Mouse (Mus musculus): Measurements from ENCODE around the gene Fam129b.

Gene Fam129b

DNA sequence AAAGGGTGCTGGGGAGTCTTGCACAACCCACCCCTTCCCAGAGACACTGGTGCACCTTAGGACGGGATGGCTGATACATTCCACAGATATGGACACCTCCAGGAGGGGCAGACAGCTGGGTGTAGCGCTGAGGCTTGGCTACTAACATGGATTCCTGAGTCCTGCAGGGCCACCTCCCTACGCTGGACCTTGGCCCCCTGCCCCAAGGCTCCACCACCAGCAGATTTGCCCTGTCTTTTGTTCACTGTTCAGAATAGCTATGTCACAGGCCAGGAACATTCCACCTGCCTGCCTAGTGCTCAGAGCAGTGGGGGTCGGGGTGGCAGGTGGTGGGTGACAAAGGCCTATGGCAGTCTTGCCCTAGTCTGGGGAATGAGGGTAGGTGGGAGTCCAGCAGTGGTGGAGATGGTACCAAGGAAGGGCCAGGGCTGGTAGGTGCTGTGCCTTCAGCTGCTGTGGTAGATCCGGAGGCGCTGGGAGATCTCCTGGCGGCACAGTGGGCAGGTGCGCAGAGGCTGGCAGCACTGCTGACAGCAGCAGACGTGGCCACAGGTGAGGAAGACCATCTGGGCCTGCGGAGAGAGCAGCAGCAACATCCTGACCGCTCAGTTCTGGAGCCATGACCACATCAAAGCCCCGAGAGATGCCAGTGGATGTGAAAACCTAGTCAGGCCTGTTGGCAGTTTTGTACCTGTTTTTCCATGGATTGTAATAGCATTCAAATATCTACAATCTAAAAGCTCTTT lies 50.6 kb downstream of the Fam129b start:
- DNase-seq (ENCODE audit: low spot score) = no peak

DNA sequence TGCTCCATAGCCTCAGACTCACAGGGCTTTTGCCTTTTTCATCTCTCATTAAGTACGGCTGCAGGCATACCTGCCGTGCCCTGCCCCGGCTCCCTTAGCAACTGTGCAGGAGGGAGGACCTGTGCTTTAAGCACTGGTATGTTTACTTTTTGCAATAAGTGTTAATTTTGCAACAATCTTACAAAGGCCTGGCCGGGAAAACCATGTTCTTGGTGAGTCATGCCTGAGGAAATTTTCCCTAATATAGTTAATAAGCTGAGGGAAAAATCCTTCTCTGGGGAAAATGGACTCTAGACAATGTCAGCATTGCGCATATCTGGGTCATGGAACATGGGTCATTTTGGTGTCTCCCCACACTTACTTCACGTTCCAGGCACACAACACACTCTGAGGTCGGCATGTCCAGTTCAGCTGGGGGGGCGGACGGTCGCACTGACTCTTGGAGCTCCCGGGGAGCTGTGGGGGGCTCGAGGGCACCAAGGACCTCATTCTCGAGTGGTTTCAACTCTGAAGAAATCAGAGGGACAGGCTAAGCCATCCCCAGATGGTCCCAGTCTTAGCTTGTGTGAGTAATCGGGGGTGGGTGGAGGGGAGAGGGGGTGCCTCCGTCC lies 51.8 kb downstream of the Fam129b start:
- no peak for DNase-seq (ENCODE audit: low spot score)

DNA sequence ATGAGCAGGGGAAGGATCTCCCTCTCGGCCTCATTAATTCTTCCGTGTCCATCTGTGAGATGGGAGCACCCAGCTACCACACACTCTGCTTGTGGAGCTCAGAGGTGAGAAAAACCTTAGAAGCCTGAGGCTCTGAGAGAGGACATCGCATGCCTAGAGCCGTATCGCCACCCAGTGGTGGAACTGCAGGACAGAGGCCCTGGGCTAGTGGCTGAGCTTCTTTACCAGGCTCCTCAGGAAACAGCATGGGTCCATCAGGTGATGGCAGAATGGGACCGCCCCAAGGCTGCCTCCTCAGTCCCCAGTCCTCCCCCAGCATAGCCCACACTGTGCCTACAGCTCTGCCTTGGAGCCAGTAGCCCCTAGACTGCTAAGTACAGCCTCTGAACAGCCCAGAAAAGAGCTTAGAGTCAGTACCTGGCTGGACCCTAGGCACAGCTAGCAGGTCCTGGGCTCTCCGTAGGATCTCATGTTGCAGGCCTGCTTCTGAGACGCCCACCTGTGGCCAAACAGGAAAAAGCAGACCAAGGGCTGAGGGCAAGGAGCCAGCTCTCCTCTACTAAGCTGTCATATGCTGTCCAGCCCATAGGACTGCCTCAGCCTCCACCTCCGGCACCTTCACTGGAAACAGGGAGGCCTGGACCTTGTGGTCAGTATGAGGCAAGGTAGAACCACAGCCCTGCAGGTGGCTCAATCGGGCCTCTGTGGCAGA lies 52.5 kb downstream of the Fam129b start:
- DNase-seq (ENCODE audit: low spot score) = peak; percentile 76

DNA sequence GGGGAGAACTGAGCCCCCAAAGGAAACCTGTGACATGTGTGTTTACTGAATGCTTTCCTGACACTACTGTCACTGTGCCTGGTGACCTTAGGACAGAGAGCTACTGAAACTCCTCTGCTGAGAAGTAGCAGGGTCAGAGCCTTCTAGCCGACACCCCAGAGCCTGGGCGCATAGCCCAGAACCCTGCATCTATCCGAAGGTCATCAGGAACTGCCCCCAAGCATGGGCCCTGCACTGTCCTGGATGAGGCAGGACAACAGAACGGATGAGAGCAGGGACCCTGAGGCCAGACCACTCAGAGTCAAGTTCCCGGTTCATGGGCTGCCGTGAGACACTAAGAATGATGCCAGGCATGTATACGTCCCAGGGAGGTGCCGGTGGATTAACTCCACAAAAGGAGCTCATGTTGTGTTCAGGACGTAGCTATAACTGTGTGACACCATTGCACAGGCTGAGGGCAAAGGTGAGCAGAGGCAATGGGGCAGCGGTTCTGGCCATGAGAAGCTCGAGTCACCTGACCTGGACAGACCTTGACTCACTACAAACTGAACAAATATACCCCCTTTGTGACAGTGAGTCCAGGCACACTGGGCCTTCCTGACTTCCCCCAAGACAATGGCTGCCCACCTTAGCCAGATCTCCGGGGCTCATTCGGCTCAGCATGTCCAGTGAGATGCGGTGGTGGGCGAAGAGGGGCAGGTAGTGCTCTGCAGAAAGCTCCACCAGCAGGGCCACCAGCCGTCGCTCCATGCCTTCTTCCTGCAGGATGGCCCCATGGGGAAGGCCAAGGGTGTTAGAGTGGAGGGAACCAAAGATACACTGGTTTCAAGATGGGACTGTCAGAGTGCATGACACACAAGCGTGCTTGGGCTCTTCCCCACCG lies 53.3 kb downstream of the Fam129b start:
- no peak for DNase-seq (ENCODE audit: low spot score)

DNA sequence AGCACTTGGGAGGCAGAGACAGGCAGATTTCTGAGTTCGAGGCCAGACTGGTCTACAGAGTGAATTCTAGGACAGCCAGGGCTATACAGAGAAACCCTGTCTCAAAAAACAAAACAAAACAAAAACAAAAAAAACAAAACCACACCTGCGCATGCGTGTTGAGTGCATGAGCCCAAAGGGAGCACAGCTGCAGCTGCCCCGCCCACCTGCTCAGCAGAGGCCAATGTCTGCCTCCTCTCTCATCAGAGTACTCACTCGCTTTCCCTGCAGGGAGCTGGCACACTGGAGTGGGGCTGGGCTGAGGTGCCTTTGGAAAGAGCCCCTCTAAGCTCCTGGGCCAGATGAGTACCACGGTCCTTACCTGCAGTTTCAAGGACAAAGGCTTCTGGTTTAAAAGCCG lies 55.8 kb downstream of the Fam129b start:
- no peak for DNase-seq (ENCODE audit: low spot score)

DNA sequence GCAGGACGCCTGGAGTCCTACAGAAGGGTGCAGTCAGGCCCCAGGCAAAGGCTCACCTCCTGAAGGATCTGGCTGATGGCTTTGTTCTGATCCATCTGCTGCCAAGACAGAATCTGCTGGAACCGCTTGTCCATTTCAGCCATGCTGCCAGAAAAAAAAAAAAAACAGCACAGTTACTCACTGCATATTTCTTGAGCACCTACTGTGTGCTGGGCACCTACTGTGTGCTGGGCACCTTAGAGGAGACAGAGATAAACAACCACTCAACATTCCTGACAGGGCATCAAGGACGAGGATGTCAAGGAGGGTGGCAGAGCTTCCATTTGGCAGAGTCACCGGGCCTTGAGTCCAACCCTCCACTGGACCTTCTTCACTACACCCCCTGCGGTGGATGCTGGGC lies 62.8 kb downstream of the Fam129b start:
- DNase-seq (ENCODE audit: low spot score) = no peak

DNA sequence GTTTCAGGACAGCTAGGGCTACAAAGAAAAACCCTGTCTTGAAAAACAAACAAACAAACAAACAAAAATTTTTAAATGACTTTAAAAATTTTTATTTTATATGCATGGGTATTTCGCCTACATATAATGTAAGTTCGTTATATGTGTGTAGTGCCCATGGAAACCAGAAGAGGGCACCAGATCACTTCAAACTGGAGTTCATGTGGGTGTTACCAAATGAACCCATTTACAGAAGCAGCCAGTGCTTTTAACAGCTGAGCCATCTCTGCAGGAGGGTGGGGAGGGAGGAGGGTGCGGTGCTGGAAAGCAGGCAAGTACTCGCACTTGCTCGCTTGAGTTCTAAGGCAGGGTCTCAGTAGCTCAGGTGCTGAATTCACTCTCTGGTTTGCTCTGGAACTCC lies 63.5 kb downstream of the Fam129b start:
- peak; percentile 64 for DNase-seq (ENCODE audit: low spot score)

DNA sequence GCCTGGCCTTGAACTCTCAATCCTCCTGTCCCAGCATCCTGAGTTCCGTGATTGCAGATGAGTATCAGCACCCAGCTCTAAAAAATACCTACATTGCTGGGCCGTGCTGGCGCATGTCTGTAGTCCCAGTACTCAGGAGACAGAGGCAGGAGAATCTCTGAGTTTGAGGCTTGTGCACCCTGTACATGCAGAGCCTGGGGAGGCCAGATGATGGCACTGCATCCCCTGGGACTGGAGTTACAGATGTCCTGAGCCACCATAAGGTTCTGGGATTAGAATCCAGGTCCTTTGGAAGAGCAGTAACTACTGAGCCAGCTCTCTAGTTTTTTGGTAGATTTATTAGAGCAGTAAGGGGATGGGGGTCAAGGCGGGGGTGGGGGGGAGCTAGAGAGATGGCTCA lies 64.6 kb downstream of the Fam129b start:
- DNase-seq (ENCODE audit: low spot score) = no peak

DNA sequence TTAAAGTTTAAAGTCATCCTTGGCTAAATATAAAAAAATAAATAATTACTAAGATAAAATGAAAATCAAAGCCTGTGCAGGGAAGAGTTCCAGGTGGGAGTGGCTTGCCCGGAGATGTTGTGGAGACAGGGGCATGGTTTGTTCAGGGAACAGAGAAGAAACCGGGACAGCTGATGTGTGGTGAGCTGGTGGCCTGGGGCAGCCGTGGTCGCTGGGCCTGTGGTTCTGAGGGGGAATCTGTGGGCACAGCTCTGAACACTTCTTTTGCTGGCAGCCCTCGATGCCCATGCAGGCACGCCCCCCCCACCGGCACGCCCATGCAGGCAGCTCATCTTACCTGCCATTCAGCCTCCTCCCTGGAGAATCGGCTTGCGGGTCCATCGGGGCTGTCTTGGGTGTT lies 71.5 kb downstream of the Fam129b start:
- DNase-seq (ENCODE audit: low spot score) = no peak

DNA sequence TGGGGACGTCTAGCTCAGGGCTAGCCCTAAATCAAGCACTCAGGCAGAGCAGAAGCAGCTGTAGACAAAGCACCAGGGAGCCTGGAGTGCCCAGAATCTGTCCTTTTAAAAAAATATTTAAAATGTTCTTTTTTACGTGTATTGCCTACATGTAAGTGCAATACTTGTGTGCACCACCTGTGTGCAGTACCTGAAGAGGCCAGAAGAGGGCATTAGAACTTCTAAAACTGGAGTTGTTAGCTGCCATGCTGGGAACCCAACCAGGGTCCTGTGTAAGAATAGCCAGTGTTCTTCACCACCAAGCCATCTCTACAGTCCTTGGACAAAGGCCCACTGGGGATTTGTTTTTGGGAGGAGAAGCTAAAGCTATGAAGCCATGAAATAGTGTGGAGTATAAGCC lies 78.7 kb downstream of the Fam129b start:
- DNase-seq (ENCODE audit: low spot score) = no peak

DNA sequence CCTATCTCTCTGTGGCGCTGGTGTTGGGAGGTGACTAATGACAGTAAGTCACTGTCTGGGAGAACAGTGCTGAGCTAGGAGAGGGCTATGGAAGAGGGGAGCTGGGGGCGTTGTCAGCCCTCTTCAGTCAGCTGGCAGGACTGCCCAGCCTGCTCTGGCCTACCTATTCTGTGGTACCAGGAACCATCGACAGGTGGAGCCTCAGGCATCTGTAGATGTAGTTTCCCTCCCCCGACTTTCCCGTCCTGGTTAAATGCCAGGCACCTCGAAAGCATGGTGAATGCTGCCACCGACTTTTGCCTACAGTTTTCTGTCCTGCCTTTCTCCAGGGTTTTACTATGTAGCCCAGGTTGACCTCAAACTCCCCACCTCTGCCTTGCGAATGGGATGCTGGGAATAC lies 81.4 kb downstream of the Fam129b start:
- DNase-seq (ENCODE audit: low spot score) = peak; percentile 29

DNA sequence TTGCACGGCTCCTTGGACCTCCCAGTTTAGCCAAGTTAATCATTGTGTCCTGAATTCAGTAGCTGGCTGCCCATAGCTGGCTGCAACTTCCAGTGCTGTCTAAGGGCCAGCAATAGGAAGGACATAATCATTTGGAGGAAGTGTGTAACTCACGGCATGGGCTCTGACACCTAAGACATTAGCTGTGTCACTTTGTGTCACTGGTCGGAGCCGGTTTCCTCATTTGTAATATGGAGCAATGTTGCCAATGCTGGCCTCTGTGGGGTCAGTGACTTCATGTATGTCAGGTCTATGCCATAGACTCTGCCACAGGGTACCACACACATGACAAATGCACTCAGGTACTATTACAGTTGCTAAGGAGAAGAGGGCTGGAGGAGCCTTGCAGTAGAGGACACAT lies 84.4 kb downstream of the Fam129b start:
- DNase-seq (ENCODE audit: low spot score) = no peak

DNA sequence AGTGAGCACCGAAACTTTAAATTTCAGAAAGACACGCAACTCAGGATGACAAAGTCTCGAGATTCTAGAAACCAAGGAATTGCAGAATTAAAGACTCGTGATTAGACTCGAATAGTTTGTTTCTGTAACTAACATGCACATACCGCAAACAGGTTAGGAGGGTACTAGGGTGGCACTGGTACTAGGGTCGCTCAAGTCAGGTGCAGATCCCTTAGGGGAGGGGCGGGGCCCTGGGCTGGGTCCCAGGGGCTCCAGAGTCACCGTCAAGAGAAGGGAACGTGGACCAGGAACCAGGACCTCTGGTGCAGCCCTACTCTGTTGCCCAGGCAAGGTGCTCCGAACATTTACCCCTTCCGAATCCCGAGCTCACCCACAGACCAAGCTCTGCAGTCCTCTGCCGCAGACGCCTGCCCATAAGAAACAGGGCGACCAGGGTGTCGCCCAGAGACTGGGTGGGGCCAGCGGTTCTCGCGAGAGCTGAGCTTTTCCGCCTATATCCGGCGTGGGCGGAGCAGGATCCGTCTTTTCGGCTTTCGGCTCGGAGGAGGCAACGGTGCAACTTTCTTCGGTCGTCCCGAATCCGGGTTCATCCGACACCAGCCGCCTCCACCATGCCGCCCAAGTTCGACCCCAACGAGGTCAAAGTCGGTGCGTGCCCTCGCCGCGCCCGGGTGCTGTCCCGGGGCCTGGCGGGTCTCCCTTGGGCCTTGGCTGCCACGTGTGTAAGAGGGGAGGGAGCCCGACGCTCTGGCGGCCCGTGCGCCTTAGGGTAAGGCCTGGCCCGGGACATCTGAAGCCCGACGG lies 85.5 kb downstream of the Fam129b start, which contains the start of the genes Rpl12 and Lrsam1:
TSS of gene Rpl12 (plus strand) at position 368 of the 804 bp plus-strand sequence.
TSS of gene Lrsam1 (minus strand) at position 423 of the 804 bp plus-strand sequence.
- peak; percentile 97 for DNase-seq (ENCODE audit: low spot score)

DNA sequence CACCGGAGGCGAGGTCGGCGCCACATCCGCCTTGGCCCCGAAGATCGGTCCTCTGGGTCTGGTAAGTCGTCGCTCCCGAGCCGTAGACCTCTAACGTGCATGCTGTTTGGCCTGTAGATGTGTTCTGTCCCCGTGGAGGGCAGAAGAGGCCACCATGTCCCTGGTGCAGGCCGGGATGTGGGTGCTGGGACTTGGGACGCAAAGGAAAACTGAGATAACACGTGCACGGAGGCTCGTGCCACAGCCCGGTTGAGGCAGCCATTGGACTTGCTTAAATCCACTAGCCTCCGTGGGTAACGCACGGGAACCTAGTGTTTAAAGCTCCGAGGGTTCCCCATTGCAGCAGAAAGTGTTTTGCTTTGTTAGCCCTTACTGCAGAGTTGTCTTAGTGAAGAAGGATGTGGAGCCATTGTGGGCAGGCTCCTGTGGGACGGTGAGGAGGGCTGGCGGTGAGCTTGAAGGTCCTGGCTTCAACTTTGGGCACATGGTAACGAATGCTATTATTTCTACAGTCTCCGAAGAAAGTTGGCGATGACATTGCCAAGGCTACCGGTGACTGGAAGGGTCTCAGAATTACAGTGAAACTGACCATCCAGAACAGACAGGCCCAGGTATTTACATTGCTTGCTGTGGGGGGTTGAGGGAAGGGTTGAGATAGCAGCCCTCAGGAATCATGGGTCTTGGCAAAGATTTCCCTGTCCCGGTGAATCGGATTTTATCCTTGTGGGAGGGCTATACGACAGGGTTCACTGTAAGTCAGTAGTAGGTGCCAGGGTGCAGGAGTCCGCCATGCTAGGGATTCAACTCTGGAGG lies 86.4 kb downstream of the Fam129b start:
- DNase-seq (ENCODE audit: low spot score) = no peak

DNA sequence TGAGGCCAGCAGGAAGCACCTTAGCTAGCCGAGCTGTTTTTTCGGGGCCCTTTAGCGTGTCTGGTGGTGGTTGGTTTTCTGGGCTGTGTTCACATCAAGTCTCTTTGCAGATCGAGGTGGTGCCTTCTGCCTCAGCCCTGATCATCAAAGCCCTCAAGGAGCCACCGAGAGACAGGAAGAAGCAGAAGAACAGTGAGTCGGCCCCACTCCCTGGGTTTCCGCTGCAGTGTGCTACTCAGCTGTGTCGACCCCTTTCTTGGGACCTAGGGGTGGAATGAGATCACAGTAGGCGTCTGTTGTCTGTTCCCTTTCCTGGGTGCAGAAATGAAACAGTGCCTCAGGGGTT lies 86.9 kb downstream of the Fam129b start:
- no peak for DNase-seq (ENCODE audit: low spot score)

DNA sequence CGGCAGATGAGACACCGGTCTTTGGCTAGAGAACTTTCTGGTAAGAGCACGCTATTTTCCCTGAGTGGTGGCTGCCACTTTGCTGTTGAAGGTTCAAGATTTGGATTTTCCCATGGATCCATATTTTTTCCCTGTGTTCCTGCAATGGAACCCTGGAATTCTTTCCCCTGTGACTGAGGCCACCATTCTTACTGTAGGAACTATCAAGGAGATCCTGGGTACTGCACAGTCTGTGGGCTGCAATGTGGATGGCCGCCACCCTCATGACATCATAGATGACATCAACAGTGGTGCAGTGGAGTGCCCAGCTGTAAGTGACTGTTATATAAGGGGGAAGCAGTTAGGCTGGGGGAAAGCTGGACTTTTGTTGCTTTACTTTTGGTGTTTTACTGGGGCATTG lies 87.6 kb downstream of the Fam129b start:
- no peak for DNase-seq (ENCODE audit: low spot score)

DNA sequence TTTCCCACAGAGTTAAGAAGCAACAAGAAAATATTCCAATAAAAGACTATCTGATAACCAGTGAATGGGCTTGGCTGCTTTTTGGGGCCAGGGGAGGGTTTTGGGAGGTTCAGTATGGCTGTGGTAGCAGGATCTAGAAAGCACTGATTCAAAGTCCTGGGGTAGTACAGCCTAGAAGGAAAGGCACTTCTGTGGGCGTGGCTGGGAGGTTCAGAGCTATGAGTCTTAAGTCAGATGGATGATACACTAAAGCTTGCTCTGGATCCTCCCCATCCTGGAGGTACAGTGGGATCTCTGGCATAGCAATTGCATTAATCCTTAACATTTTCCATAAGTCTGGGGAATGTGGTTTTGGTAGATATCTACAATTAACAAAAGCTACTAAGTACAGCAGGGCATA lies 88.1 kb downstream of the Fam129b start:
- no peak for DNase-seq (ENCODE audit: low spot score)

DNA sequence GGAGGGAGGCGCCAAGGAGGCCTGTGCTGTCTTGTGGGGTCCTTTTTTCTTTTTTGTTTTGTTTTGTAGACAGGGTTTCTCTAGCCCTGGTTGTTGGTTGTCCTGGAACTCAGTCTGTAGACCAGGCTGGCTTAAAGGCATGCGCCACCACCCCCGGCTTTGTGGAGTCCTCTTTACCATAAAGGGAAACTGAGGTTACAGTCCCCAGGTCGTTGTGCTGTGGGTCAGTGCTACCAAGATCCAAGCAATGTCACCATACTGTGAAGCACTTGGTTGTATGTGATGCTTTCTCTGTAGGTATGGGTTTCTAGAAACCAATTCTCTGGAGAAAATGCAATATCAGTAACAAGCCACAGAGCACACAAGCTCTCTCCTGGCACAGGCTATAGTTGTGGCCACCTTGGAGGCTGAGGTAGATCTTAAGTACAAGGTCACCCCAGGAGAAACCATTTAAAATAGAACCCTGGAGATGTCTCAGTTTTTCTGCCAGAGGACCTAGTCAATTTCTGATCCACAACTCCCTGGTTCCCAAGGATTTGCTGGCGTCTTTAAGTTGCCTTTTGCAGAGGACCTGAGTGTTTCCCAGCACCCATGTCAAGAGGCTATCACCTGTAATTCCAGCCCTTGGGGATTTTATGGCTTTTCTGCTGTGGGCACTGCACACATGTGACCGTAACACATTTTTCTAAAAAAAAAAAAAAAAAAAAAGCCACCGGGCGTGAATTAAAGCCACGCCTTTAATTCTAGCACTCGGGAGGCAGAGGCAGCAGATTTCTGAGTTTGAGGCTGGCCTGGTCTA lies 88.9 kb downstream of the Fam129b start:
- DNase-seq (ENCODE audit: low spot score) = no peak

DNA sequence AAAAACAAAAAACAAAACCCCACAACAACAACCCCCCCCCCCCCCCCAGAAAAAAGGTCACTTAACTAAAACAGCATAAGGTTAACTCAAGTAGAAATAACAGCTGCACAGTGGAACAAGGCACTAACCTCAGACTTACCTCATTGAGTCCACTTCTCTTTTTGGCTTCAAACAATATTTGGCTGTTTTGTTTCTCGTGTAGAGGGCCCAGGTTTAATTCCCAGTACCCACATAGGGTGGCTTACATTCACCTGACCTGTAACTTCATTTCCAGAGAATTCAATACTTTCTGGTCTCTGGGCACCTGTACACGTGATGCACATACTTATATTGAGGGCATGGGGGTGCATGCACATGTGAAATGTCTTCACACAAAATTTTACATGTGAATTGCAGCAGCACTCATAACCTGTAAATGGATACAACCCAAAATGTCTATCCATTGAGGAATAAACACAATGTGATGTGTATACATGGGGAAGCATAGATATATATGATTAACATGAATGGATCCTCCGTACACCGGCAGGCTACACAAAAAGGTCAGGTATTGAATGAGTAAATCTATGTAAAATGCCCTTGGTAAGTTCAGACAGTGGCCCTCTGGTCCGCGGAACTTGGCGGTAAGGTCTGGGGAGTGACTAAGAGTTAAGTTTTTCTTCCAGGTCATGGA lies 89.7 kb downstream of the Fam129b start:
- peak; percentile 22 for DNase-seq (ENCODE audit: low spot score)
